13 mouse cellular contexts compared by ENCODE assay signal in the genomic region with DNA sequence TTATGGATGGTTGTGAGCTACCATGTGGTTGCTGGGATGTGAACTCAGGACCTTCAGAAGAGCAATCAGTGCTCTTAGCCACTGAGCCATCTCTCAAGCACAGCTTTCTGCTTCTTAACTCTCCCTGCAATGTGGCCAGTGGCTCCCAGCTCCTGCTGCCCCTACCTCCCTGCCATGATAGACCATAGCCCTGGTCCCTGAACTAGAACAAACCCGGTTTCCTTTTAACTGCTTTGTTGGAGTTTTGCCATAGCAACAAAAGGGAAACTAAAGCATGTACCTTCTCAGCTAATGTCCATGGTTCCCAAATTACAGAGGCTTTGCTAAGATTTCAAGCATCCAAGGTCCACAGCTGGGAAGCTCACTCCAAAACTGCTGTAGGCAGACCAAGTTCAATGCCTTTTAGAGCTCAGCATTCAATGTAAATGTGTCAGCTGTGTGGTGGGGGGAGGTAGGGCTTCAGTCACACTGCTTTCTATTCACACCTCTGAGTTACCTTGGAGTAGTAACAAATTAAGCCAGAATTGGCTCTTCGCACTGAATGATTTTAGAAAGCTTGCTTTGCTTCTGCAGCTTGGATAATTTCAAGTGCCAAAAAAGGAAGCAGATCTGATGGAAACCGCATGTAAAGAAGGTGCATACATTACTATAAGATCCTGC. TPM values are rescaled to one million over a fixed set of nuclear protein-coding genes. Genes with fewer than 3 reads are reported as not detected.
DNase-seq lines count a peak whose midpoint lies in the region; ATAC-seq and TF ChIP-seq lines count a peak whose summit lies in the region.
"Had no signal": no experiment of that assay in that cellular context is flagged by ENCODE, and none has a peak within 500 bp of the region (broad histone marks: within the 10 kb centered on the region; RNA-seq: fewer than 3 reads in every experiment).

No protein-coding gene starts in this region.

- DNase-seq in heart, embryonic 10.5 days (ENCODE audit: low spot score), result peak; percentile 46
- DNase-seq in heart, postnatal 25 days (ENCODE audit: low spot score), result no peak
- peak; percentile 38 to 83 for DNase-seq in left cerebral cortex, postnatal 25 days (ENCODE audit: low spot score in 2 of 2)
- no peak for DNase-seq in left cerebral cortex, adult 11 months (ENCODE audit: low spot score)
- DNase-seq in brain, embryonic 14.5 days (ENCODE audit: low read depth), result peak; percentile 83
- DNase-seq: adrenal gland, postnatal 14 days; lung, postnatal 10 days; retina, postnatal 1 day had no signal

- intact Hi-C loops in heart, postnatal 25 days (cut with DNase I), result loop anchor here (5.0 kb wide), 1 partner anchor 55 kb away; a partner anchor contains a TSS
- intact Hi-C loops in left cerebral cortex, postnatal 25 days (cut with DNase I), result no loop called here

- no peak overlapping the region for H3K4me2 ChIP-seq in kidney, embryonic 15.5 days
- H3K4me2 ChIP-seq: limb, embryonic 13.5 days; midbrain, embryonic 11.5 days; neural tube, embryonic 12.5 days had no signal

- no peak for TF ChIP-seq POLR2A in brain, embryonic 14.5 days (IDR thresholded peaks at IDR 0.05; ENCODE audit: borderline replicate concordance, extremely low read depth, insufficient read depth, insufficient read length, poor library complexity, severe bottlenecking)

- H3K36me3 ChIP-seq in heart, embryonic 10.5 days, result no peaks in the 10 kb centered on the region
- no peaks in the 10 kb centered on the region for H3K36me3 ChIP-seq in kidney, embryonic 15.5 days
- H3K36me3 ChIP-seq: limb, embryonic 13.5 days; neural tube, embryonic 12.5 days had no signal

- no peaks in the 10 kb centered on the region for H3K9me3 ChIP-seq in heart, embryonic 10.5 days
- H3K9me3 ChIP-seq in kidney, embryonic 15.5 days (replicated peaks), result no peaks in the 10 kb centered on the region
- H3K9me3 ChIP-seq: limb, embryonic 13.5 days; neural tube, embryonic 12.5 days had no signal

- H3K4me1 ChIP-seq in heart, embryonic 10.5 days, result no peaks in the 10 kb centered on the region
- peaks cover 9% of the 10 kb centered on the region for H3K4me1 ChIP-seq in kidney, embryonic 15.5 days
- H3K4me1 ChIP-seq: neural tube, embryonic 12.5 days had no signal

- H3K27ac ChIP-seq in heart, embryonic 10.5 days, result no peak overlapping the region
- peak overlapping the region; percentile 47; the same call in 1 of the 2 replicates for H3K27ac ChIP-seq in kidney, embryonic 15.5 days
- H3K27ac ChIP-seq: limb, embryonic 13.5 days; neural tube, embryonic 12.5 days had no signal

- H3K4me3 ChIP-seq in heart, embryonic 10.5 days, result no peak overlapping the region
- no peak overlapping the region for H3K4me3 ChIP-seq in kidney, embryonic 15.5 days (replicated peaks)
- H3K4me3 ChIP-seq: limb, embryonic 13.5 days; neural tube, embryonic 12.5 days had no signal

- TF ChIP-seq CTCF in brain, embryonic 14.5 days (IDR thresholded peaks at IDR 0.05; ENCODE audit: borderline replicate concordance, extremely low read depth, insufficient read depth, insufficient read length), result no peak

- ATAC-seq in kidney, embryonic 15.5 days (replicated peaks; ENCODE audit: low FRiP score), result no peak
- no peak for ATAC-seq in erythroid progenitor cell, adult 5-6 weeks (replicated peaks; ENCODE audit: low FRiP score, poor library complexity, severe bottlenecking)

- no peaks in the 10 kb centered on the region for H3K27me3 ChIP-seq in heart, embryonic 10.5 days (ENCODE audit: insufficient read depth, poor library complexity, severe bottlenecking)
- no peaks in the 10 kb centered on the region for H3K27me3 ChIP-seq in kidney, embryonic 15.5 days
- H3K27me3 ChIP-seq: neural tube, embryonic 12.5 days had no signal

- 72% methylated on average over 3 of the region's 3 CpGs for WGBS in heart, embryonic 10.5 days
- 76% methylated on average over 3 of the region's 3 CpGs for WGBS in kidney, embryonic 15.5 days

- H3K9ac ChIP-seq in kidney, embryonic 15.5 days, result no peak overlapping the region
- H3K9ac ChIP-seq: limb, embryonic 13.5 days; neural tube, embryonic 12.5 days had no signal

RNA-seq across cellular contexts. Expression of a gene that starts 54.0 kb away (rescaled TPM):
- 6.7 and 8.7 TPM in 2 replicates for polyA plus RNA-seq in heart, embryonic 10.5 days (2016; fragmentation: Nextera tagmentation; extraction: Ambion mirVana)
- total RNA-seq in heart, postnatal 25 days (2021), result 10 to 100 TPM; 41.9 to 43.6 TPM
- 10 to 100 TPM; 36.8 to 40.4 TPM for total RNA-seq in left cerebral cortex, postnatal 25 days (2021)
- polyA plus RNA-seq in brain, embryonic 14.5 days (2012; rRNA removed), result 12.9 and 20.7 TPM in 2 replicates
- polyA plus RNA-seq in kidney, embryonic 15.5 days (2015; fragmentation: Nextera tagmentation; extraction: Ambion mirVana), result 8.3 and 9.3 TPM in 2 replicates
- 13.0 and 32.7 TPM in 2 replicates for total RNA-seq in erythroid progenitor cell, adult 5-6 weeks (2015; ENCODE audit: low replicate concordance)
- 20.7 and 25.4 TPM in 2 replicates for total RNA-seq in erythroid progenitor cell, adult 5-6 weeks (2017; ENCODE audit: low replicate concordance)

Comparison
In these comparisons a context has a peak if more than half of its experiments do, and no peak if none do; other contexts are left out.
1. DNase-seq: peak in heart, embryonic 10.5 days (single experiment), left cerebral cortex, postnatal 25 days (2 of 2) and brain, embryonic 14.5 days (single experiment); none in heart, postnatal 25 days (single experiment) and left cerebral cortex, adult 11 months (single experiment).